ENCODE assay signal across 7 mouse cellular contexts in genomic region chr2:131174700-131175099, GRCm38 (mm10). TPM values are rescaled to one million over a fixed set of nuclear protein-coding genes. Genes with fewer than 3 reads are reported as not detected.
A peak's percentile ranks its signal among the peaks of the same experiment; 100 is the strongest.
DNase-seq lines count a peak whose midpoint lies in the region; ATAC-seq lines count a peak whose summit lies in the region.

No protein-coding gene starts in this region.

- 5% methylated on average over 11 of the region's 11 CpGs for WGBS in forebrain, embryonic 13.5 days
- 3% methylated on average over 11 of the region's 11 CpGs for WGBS in hindbrain, embryonic 11.5 days

- H3K27ac ChIP-seq in forebrain, embryonic 13.5 days = no peak overlapping the region
- H3K27ac ChIP-seq in hindbrain, embryonic 11.5 days (ENCODE audit: low read depth, low read length) = no peak overlapping the region

- H3K27me3 ChIP-seq in forebrain, embryonic 13.5 days = peaks cover 35% of the 10 kb centered on the region
- peaks cover 32% of the 10 kb centered on the region for H3K27me3 ChIP-seq in hindbrain, embryonic 11.5 days (ENCODE audit: control insufficient read depth, insufficient read depth, low read length)

- H3K4me1 ChIP-seq in forebrain, embryonic 13.5 days = peaks cover 59% of the 10 kb centered on the region
- H3K4me1 ChIP-seq in hindbrain, embryonic 11.5 days (replicated peaks; ENCODE audit: control insufficient read depth, insufficient read depth, low read length) = peaks cover 19% of the 10 kb centered on the region

- peak; percentile 62 for DNase-seq in Muller cell, postnatal 12 days (ENCODE audit: inconsistent ontology term)
- peak; percentile 89 for DNase-seq in hindbrain, embryonic 11.5 days (ENCODE audit: low spot score)
- peak; percentile 59 to 86 for DNase-seq in layer of hippocampus, postnatal 14 days (ENCODE audit: low spot score in 2 of 2)
- DNase-seq in lung, postnatal 10 days = peak; percentile 79
- peak; percentile 75 for DNase-seq in retina, postnatal 7 days (ENCODE audit: low read depth, low spot score)

- H3K36me3 ChIP-seq in forebrain, embryonic 13.5 days (ENCODE audit: poor library complexity, severe bottlenecking) = peaks cover 27% of the 10 kb centered on the region
- H3K36me3 ChIP-seq in hindbrain, embryonic 11.5 days (ENCODE audit: control insufficient read depth, insufficient read depth, low read length) = no peaks in the 10 kb centered on the region

- H3K4me2 ChIP-seq in forebrain, embryonic 13.5 days = peak overlapping the region; percentile 87
- peak overlapping the region; percentile 65 for H3K4me2 ChIP-seq in hindbrain, embryonic 11.5 days (replicated peaks; ENCODE audit: low read depth, low read length)

- ATAC-seq in cerebellum, adult (ENCODE audit: insufficient number of reproducible peaks, low FRiP score, low TSS enrichment) = peak; percentile 75
- peak; percentile 71 for ATAC-seq in forebrain, embryonic 13.5 days
- peak; percentile 61; the same call in 1 of the 2 replicates for ATAC-seq in hindbrain, embryonic 11.5 days (ENCODE audit: low FRiP score)

- H3K9me3 ChIP-seq in forebrain, embryonic 13.5 days (replicated peaks) = no peaks in the 10 kb centered on the region
- no peaks in the 10 kb centered on the region for H3K9me3 ChIP-seq in hindbrain, embryonic 11.5 days (ENCODE audit: control insufficient read depth, low read length)

- H3K4me3 ChIP-seq in forebrain, embryonic 13.5 days = peak overlapping the region; percentile 44
- peak overlapping the region; percentile 36 for H3K4me3 ChIP-seq in hindbrain, embryonic 11.5 days (ENCODE audit: low read depth, low read length)

- H3K9ac ChIP-seq in forebrain, embryonic 13.5 days = peak overlapping the region; percentile 41
- no peak overlapping the region for H3K9ac ChIP-seq in hindbrain, embryonic 11.5 days (ENCODE audit: low read depth, low read length)

RNA-seq across cellular contexts. Expression of gene Cenpb, which starts 5.2 kb away (rescaled TPM):
- 14.8 and 15.3 TPM in 2 replicates for polyA plus RNA-seq in forebrain, embryonic 13.5 days (2015; fragmentation: Nextera tagmentation; extraction: Ambion mirVana)
- polyA plus RNA-seq in hindbrain, embryonic 11.5 days (2014; fragmentation: Nextera tagmentation; extraction: Ambion mirVana) = 8.8 and 9.0 TPM in 2 replicates
- 100 to 1,000 TPM; 102 to 109 TPM for total RNA-seq in layer of hippocampus, postnatal 14 days (2021)

RNA-seq across cellular contexts. Expression of gene Cdc25b, which starts 12.0 kb away (rescaled TPM):
- 52.0 and 59.7 TPM in 2 replicates for polyA plus RNA-seq in forebrain, embryonic 13.5 days (2015; fragmentation: Nextera tagmentation; extraction: Ambion mirVana)
- polyA plus RNA-seq in hindbrain, embryonic 11.5 days (2014; fragmentation: Nextera tagmentation; extraction: Ambion mirVana) = 102 and 106 TPM in 2 replicates
- 10 to 100 TPM; 17.3 to 20.8 TPM for total RNA-seq in layer of hippocampus, postnatal 14 days (2021)

RNA-seq across cellular contexts. Expression of gene Spef1, which starts 12.4 kb away (rescaled TPM):
- polyA plus RNA-seq in forebrain, embryonic 13.5 days (2015; fragmentation: Nextera tagmentation; extraction: Ambion mirVana) = 12.5 and 12.6 TPM in 2 replicates
- polyA plus RNA-seq in hindbrain, embryonic 11.5 days (2014; fragmentation: Nextera tagmentation; extraction: Ambion mirVana) = 7.7 and 9.4 TPM in 2 replicates
- 10 to 100 TPM; 16.2 to 18.0 TPM for total RNA-seq in layer of hippocampus, postnatal 14 days (2021)

RNA-seq across cellular contexts. Expression of gene 1700037H04Rik, which starts 14.8 kb away (rescaled TPM):
- 97.1 and 99.3 TPM in 2 replicates for polyA plus RNA-seq in forebrain, embryonic 13.5 days (2015; fragmentation: Nextera tagmentation; extraction: Ambion mirVana)
- polyA plus RNA-seq in hindbrain, embryonic 11.5 days (2014; fragmentation: Nextera tagmentation; extraction: Ambion mirVana) = 122 and 123 TPM in 2 replicates
- 10 to 100 TPM; 64.5 to 64.6 TPM for total RNA-seq in layer of hippocampus, postnatal 14 days (2021)

RNA-seq across cellular contexts. Expression of gene Ap5s1, which starts 32.2 kb away (rescaled TPM):
- 31.3 and 32.4 TPM in 2 replicates for polyA plus RNA-seq in forebrain, embryonic 13.5 days (2015; fragmentation: Nextera tagmentation; extraction: Ambion mirVana)
- polyA plus RNA-seq in hindbrain, embryonic 11.5 days (2014; fragmentation: Nextera tagmentation; extraction: Ambion mirVana) = 23.9 and 25.2 TPM in 2 replicates
- 10 to 100 TPM; 25.4 to 26.2 TPM for total RNA-seq in layer of hippocampus, postnatal 14 days (2021)
